Mouse (Mus musculus) CH12.LX (cell line): ENCODE measurements around the gene Gm9803. TPM values are rescaled to one million over a fixed set of nuclear protein-coding genes. Genes with fewer than 3 reads are reported as not detected.

Experiments used
- DNase-seq: peaks from one replicate; pipeline ENCODE4 v3.0.0-alpha.2; 2013; ENCODE audit errors: extremely low read depth
- H3K27ac ChIP-seq: 2 replicates; pipeline ENCODE4 v1.5.1; 2012; ENCODE audit warnings: low read depth, mild to moderate bottlenecking, control low read depth, moderate library complexity; ENCODE audit not compliant: insufficient read depth
- H3K27me3 ChIP-seq: replicated peaks from 2 replicates; pipeline ENCODE3; 2012; ENCODE audit warnings: inconsistent platforms
- H3K36me3 ChIP-seq, 2 experiments: replicated peaks in 1 of 2; 2 replicates each; pipeline versions ENCODE3 to v1.6.1; 2012; ENCODE audit warnings: inconsistent platforms in 1 of 2, low read length in 1 of 2, mild to moderate bottlenecking in 1 of 2, mixed read lengths in 1 of 2, moderate library complexity in 1 of 2; ENCODE audit not compliant: control insufficient read depth in 1 of 2, insufficient read depth in 1 of 2
- H3K4me1 ChIP-seq, 2 experiments: 2 replicates each; pipeline ENCODE4 v1.6.1; 2012; ENCODE audit warnings: inconsistent platforms in 1 of 2, moderate library complexity in 1 of 2; ENCODE audit not compliant: insufficient read depth in 2 of 2, control insufficient read depth in 1 of 2
- H3K4me2 ChIP-seq: 2 replicates; pipeline ENCODE4 v1.6.1; 2012; ENCODE audit warnings: low read depth, mild to moderate bottlenecking, control low read depth; ENCODE audit not compliant: poor library complexity, insufficient read depth, severe bottlenecking
- H3K4me3 ChIP-seq, 3 experiments: fragments of 150-350 bp in 1 of 3; sonication (generic) in 1 of 3; replicated peaks in 1 of 3; 2 replicates each; pipeline versions ENCODE3 to v1.5.1; 2011 to 2012; ENCODE audit warnings: low read depth in 2 of 3, low read length in 2 of 3, mild to moderate bottlenecking in 2 of 3, moderate library complexity in 2 of 3, control low read depth in 1 of 3, improper control_type of control experiment in 1 of 3, inconsistent platforms in 1 of 3, mixed read lengths in 1 of 3; ENCODE audit not compliant: poor library complexity in 1 of 3
- H3K79me2 ChIP-seq: replicated peaks from 2 replicates; pipeline ENCODE4 v1.6.1; 2012; ENCODE audit warnings: mild to moderate bottlenecking, moderate library complexity; ENCODE audit not compliant: control insufficient read depth, poor library complexity, insufficient read depth, severe bottlenecking; ENCODE audit errors: extremely low read depth
- H3K9ac ChIP-seq: 2 replicates; pipeline ENCODE4 v1.6.1; 2012; ENCODE audit warnings: low read depth, mild to moderate bottlenecking, control low read depth, moderate library complexity; ENCODE audit not compliant: insufficient read depth
- H3K9me3 ChIP-seq: replicated peaks from 2 replicates; pipeline ENCODE3; 2012; ENCODE audit warnings: low read length, inconsistent platforms, mixed read lengths
- BHLHE40 ChIP-seq: IDR thresholded peaks from 2 replicates; pipeline ENCODE4 v1.6.1; 2011; ENCODE audit warnings: mild to moderate bottlenecking, low read depth, low read length, improper control_type of control experiment
- CHD1 ChIP-seq: IDR thresholded peaks from 2 replicates; pipeline ENCODE4 v1.6.1; 2012; ENCODE audit warnings: low read depth, low read length, improper control_type of control experiment, inconsistent platforms
- CHD2 ChIP-seq: IDR thresholded peaks from 2 replicates; pipeline ENCODE4 v1.6.1; 2011; ENCODE audit warnings: low read length, improper control_type of control experiment
- CTCF ChIP-seq, 2 experiments: IDR thresholded peaks in 1 of 2; conservative IDR thresholded peaks in 1 of 2; 2 replicates each; pipeline ENCODE4 v1.5.1; 2011 to 2012; ENCODE audit warnings: low read depth in 2 of 2, low read length in 2 of 2, improper control_type of control experiment in 1 of 2, inconsistent platforms in 1 of 2, mild to moderate bottlenecking in 1 of 2, moderate library complexity in 1 of 2
- ELF1 ChIP-seq: IDR thresholded peaks from 2 replicates; pipeline ENCODE4 v1.6.1; 2014; ENCODE audit warnings: low read depth, mild to moderate bottlenecking, inconsistent platforms, low read length, improper control_type of control experiment
- EP300 ChIP-seq: IDR thresholded peaks from 2 replicates; pipeline ENCODE4 v1.6.1; 2011; ENCODE audit warnings: low read length, improper control_type of control experiment
- GABPA ChIP-seq: IDR thresholded peaks from 2 replicates; pipeline ENCODE4 v1.6.1; 2012; ENCODE audit warnings: low read depth, low read length, improper control_type of control experiment, inconsistent platforms; ENCODE audit not compliant: insufficient replicate concordance
- HCFC1 ChIP-seq: IDR thresholded peaks from 2 replicates; pipeline ENCODE4 v1.6.1; 2012; ENCODE audit warnings: low read depth, mild to moderate bottlenecking, inconsistent platforms, low read length, improper control_type of control experiment
- JUN ChIP-seq: IDR thresholded peaks from 2 replicates; pipeline ENCODE4 v1.6.1; 2011; ENCODE audit warnings: low read depth, mild to moderate bottlenecking, low read length, improper control_type of control experiment, moderate library complexity; ENCODE audit not compliant: insufficient read depth
- JUND ChIP-seq: conservative IDR thresholded peaks from 2 replicates; pipeline ENCODE4 v1.6.1; 2011; ENCODE audit warnings: low read depth, low read length, improper control_type of control experiment
- KAT2A ChIP-seq: IDR thresholded peaks from 2 replicates; pipeline ENCODE4 v1.6.1; 2012; ENCODE audit warnings: low read length, improper control_type of control experiment, inconsistent platforms; ENCODE audit not compliant: insufficient replicate concordance
- MAFK ChIP-seq: IDR thresholded peaks from 2 replicates; pipeline ENCODE4 v1.6.1; 2011; ENCODE audit warnings: low read length, improper control_type of control experiment; ENCODE audit not compliant: insufficient replicate concordance
- MAX ChIP-seq: IDR thresholded peaks from 2 replicates; pipeline ENCODE4 v1.6.1; 2011; ENCODE audit warnings: low read length, improper control_type of control experiment
- MEF2A ChIP-seq: IDR thresholded peaks from 2 replicates; pipeline ENCODE4 v1.6.1; 2014; ENCODE audit warnings: low read depth, mild to moderate bottlenecking, inconsistent platforms, low read length, improper control_type of control experiment, borderline replicate concordance
- MXI1 ChIP-seq: IDR thresholded peaks from 2 replicates; pipeline ENCODE4 v1.6.1; 2011; ENCODE audit warnings: mild to moderate bottlenecking, low read depth, low read length, improper control_type of control experiment
- MYC ChIP-seq: IDR thresholded peaks from 2 replicates; pipeline ENCODE4 v1.6.1; 2011; ENCODE audit warnings: low read depth, mild to moderate bottlenecking, improper control_type of control experiment, low read length
- NRF1 ChIP-seq: IDR thresholded peaks from 2 replicates; pipeline ENCODE4 v1.6.1; 2014; ENCODE audit warnings: low read depth, mild to moderate bottlenecking, inconsistent platforms, low read length, improper control_type of control experiment, moderate library complexity
- PAX5 ChIP-seq: IDR thresholded peaks from 2 replicates; pipeline ENCODE4 v1.6.1; 2012; ENCODE audit warnings: low read length, inconsistent platforms, mixed read lengths
- POLR2A ChIP-seq: IDR thresholded peaks from 2 replicates; pipeline ENCODE4 v1.6.1; 2011; ENCODE audit warnings: low read depth, mild to moderate bottlenecking, improper control_type of control experiment, low read length
- POLR2AphosphoS2 ChIP-seq: IDR thresholded peaks from 2 replicates; pipeline ENCODE4 v1.6.1; 2011; ENCODE audit warnings: low read depth, low read length, improper control_type of control experiment
- RAD21 ChIP-seq: IDR thresholded peaks from 2 replicates; pipeline ENCODE4 v1.6.1; 2011; ENCODE audit warnings: low read depth, mild to moderate bottlenecking, low read length, improper control_type of control experiment, moderate library complexity
- RCOR1 ChIP-seq: conservative IDR thresholded peaks from 2 replicates; pipeline ENCODE4 v1.6.1; 2012; ENCODE audit warnings: low read depth, mild to moderate bottlenecking, inconsistent platforms, low read length, improper control_type of control experiment
- SIN3A ChIP-seq: IDR thresholded peaks from 2 replicates; pipeline ENCODE4 v1.6.1; 2012; ENCODE audit warnings: low read length, improper control_type of control experiment, inconsistent platforms
- SMC3 ChIP-seq: IDR thresholded peaks from 2 replicates; pipeline ENCODE4 v1.6.1; 2011; ENCODE audit warnings: low read depth, low read length, improper control_type of control experiment
- TBP ChIP-seq: conservative IDR thresholded peaks from 2 replicates; pipeline ENCODE4 v1.6.1; 2011; ENCODE audit warnings: low read depth, low read length, improper control_type of control experiment
- TCF12 ChIP-seq: IDR thresholded peaks from 2 replicates; pipeline ENCODE4 v1.6.1; 2014; ENCODE audit warnings: low read depth, mild to moderate bottlenecking, inconsistent platforms, low read length, improper control_type of control experiment
- UBTF ChIP-seq: IDR thresholded peaks from 2 replicates; pipeline ENCODE4 v1.6.1; 2012; ENCODE audit warnings: low read depth, mild to moderate bottlenecking, inconsistent platforms, low read length, improper control_type of control experiment, moderate library complexity
- USF2 ChIP-seq: conservative IDR thresholded peaks from 2 replicates; pipeline ENCODE4 v1.6.1; 2011; ENCODE audit warnings: low read depth, low read length, improper control_type of control experiment
- ZKSCAN1 ChIP-seq: IDR thresholded peaks from 2 replicates; pipeline ENCODE4 v1.6.1; 2012; ENCODE audit warnings: low read depth, inconsistent platforms, low read length, improper control_type of control experiment, borderline replicate concordance
- ZNF384 ChIP-seq: IDR thresholded peaks from 2 replicates; pipeline ENCODE4 v1.6.1; 2012; ENCODE audit warnings: low read depth, low read length, improper control_type of control experiment, inconsistent platforms
- dilution Hi-C: fragments of 300-500 bp; cut with MboI; formaldehyde crosslinking; loops from 2 replicates; pipeline ENCODE4 v1.14.3; 2020; ENCODE audit warnings: low sequenced_read_pairs; ENCODE audit not compliant: extremely low pct_unique_long_range_greater_than_20kb, extremely low pct_ligation_motif_present
- in situ Hi-C: fragments of 300-500 bp; cut with MboI; formaldehyde crosslinking; loops from 3 replicates; pipeline ENCODE4 v1.14.3; 2019; ENCODE audit warnings: low sequenced_read_pairs, low pct_ligation_motif_present, low pct_unique_long_range_greater_than_20kb, mixed read lengths
- polyA plus RNA-seq: library from polyadenylated mRNA; unstranded; fragments of >175 nt; gene quantifications from 2 replicates; pipeline ENCODE4 v1.2.1, GENCODE M21; 2012; ENCODE audit warnings: low read depth; ENCODE audit not compliant: insufficient read length
- total RNA-seq, 2 experiments: library from RNA; depleted of rRNA; stranded (reverse); fragments of 300-350 nt in 1 of 2; fragments of >200 nt in 1 of 2; gene quantifications; 2 replicates each; pipeline ENCODE4 v1.2.3; 2012 to 2014

Gm9803 gene
- total and polyA plus RNA-seq, 3 experiments, result 23.2 to 120 (median 99.7) TPM

DNA sequence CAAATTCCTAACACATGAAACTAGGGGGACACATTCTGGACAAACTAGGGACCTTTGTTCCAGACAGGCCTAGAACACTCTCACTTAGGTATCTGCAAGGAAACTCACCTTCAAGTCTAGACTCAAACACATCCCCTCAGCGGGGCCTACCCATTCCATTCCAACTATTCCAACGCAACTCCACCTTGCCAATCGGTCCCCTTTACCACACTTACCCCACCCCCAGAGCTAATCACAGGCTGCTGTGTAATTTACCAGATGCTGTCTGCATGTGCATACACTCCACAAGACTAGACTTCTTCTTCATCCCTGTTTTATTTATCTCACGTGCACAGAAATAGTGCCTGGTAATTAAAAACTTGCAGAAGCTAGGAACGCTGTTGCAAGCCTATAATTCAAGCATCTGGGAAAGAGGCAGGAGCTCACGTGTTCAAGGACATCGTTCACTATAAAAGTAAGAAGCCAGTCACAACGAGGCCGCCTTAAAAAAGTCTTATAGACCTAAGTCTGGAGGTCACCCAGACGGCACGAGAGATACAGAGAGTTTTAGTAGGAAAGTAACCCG, 15.9 kb downstream of the Gm9803 start:
- TF ChIP-seq MXI1, result 0 out of 2 replicates have a peak, but pooled peaks have one; percentile 11
- no peak for TF ChIP-seq UBTF
- no peak for TF ChIP-seq ELF1
- TF ChIP-seq GABPA, result no peak
- no peak for TF ChIP-seq CHD1
- no peak for TF ChIP-seq EP300
- TF ChIP-seq ZKSCAN1, result no peak
- no peak for TF ChIP-seq MEF2A
- TF ChIP-seq CTCF (conservative IDR thresholded peaks at IDR 0.05 in 1 of 2, IDR thresholded peaks at IDR 0.05 in 1 of 2; ENCODE audit: low read depth in 2 of 2, low read length in 2 of 2), result no peak
- peak; percentile 64 for TF ChIP-seq BHLHE40
- TF ChIP-seq ZNF384, result no peak
- TF ChIP-seq POLR2A, result no peak
- no peak for TF ChIP-seq TCF12
- no peak for TF ChIP-seq JUN
- no peak for TF ChIP-seq JUND
- in situ Hi-C loops, result no loop called here
- Histone ChIP-seq H3K4me1 (peaks cover 6 to 20% of the 10 kb centered on the region in 2 experiments; a peak in 3 of 4 replicates), H3K79me2 (peaks cover 2% of the 10 kb centered on the region; the same call in 1 of the 2 replicates), H3K4me2 (peak overlapping the region; percentile 87), H3K4me3 (peak overlapping the region; percentile 79 to 95 (median 94)), H3K36me3 (peaks cover 4 to 35% of the 10 kb centered on the region in 2 experiments), H3K9me3 (no peaks in the 10 kb centered on the region), H3K27ac (no peak overlapping the region), H3K27me3 (no peaks in the 10 kb centered on the region), H3K9ac (peak overlapping the region; percentile 94)
- dilution Hi-C loops, result no loop called here
- no peak for DNase-seq

DNA sequence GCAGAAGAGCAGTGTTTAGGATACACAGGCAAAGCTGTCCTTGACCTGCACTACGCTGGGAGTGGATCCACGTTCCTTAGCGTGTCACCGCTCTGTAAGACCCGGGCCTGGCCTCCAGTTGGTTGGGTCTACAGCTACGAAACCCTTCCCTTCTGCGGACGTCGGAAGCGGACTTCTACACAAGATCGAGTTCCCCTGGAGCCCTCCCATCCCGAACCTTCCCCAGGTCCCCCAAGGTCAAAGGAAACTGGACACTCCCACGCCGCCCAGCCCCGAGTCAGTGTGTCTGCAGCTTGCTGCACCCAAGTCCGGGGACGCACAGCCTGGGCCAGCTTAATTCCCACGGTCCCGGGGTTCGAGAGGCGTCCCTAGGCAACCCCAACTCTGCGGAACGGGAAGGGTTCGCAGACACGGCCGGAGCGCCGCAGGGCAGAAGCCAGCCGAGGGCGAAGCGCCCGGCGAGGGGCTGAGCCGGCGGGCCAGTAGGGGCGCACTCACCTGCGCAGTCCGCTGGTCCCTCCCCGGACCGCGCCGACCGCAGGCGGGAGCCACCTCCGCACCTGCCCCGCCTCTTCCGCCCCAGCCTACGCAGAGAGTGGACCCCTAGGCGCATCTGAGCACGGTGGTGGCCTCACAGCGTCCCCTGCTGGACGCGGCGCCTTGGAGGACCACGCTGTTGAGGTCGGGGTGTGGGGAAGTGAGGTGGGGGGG, 16.7 kb downstream of the Gm9803 start, which contains the start of gene 1700021F05Rik:
Gene 1700021F05Rik, minus strand, starts transcription at position 553 of the 711 bp plus-strand sequence.
- peak; percentile 91 for DNase-seq
- H3K4me2 ChIP-seq, result peak within 1 kb of the TSS; percentile 87
- H3K27me3 ChIP-seq, result no peaks in the 10 kb centered on the region
- H3K27ac ChIP-seq, result no peak within 1 kb of the TSS
- H3K79me2 ChIP-seq, result peaks cover 2% of the 10 kb centered on the region; the same call in 1 of the 2 replicates
- peaks cover 4 to 27% of the 10 kb centered on the region in 2 experiments for H3K36me3 ChIP-seq
- in situ Hi-C loops (no loop called here), dilution Hi-C loops (no loop called here)
- H3K9me3 ChIP-seq, result no peaks in the 10 kb centered on the region
- H3K4me1 ChIP-seq, result peaks cover 6 to 20% of the 10 kb centered on the region in 2 experiments; a peak in 3 of 4 replicates
- H3K4me3 ChIP-seq, result peak within 1 kb of the TSS; percentile 79 to 95 (median 94)
- H3K9ac ChIP-seq, result peak within 1 kb of the TSS; percentile 94
- no peak; the same call in 1 of the 2 replicates for TF ChIP-seq SIN3A
- no peak for TF ChIP-seq PAX5
- peak; percentile 28 for TF ChIP-seq SMC3
- TF ChIP-seq JUN, result no peak
- peak; percentile 81 for TF ChIP-seq GABPA
- TF ChIP-seq CHD2, result no peak
- TF ChIP-seq POLR2A, result peak; percentile 84
- TF ChIP-seq HCFC1, result peak; percentile 86
- TF ChIP-seq CTCF (conservative IDR thresholded peaks at IDR 0.05 in 1 of 2, IDR thresholded peaks at IDR 0.05 in 1 of 2; ENCODE audit: low read depth in 2 of 2, low read length in 2 of 2), result peak; percentile 5 to 83; a peak in 2 of 4 replicates
- TF ChIP-seq USF2, result no peak
- TF ChIP-seq NRF1, result peak; percentile 80
- TF ChIP-seq UBTF, result peak; percentile 64
- no peak for TF ChIP-seq MYC
- TF ChIP-seq KAT2A, result peak; percentile 79; the same call in 1 of the 2 replicates
- no peak for TF ChIP-seq POLR2AphosphoS2
- TF ChIP-seq ZKSCAN1, result no peak
- TF ChIP-seq TBP, result peak; percentile 47; the same call in 1 of the 2 replicates
- TF ChIP-seq BHLHE40, result no peak
- TF ChIP-seq MAX, result peak; percentile 19; the same call in 1 of the 2 replicates
- TF ChIP-seq RCOR1, result no peak
- TF ChIP-seq RAD21, result peak; percentile 25
- no peak for TF ChIP-seq MAFK
